Mouse (Mus musculus): ENCODE data around the gene Cnga3. TPM values are rescaled to one million over a fixed set of nuclear protein-coding genes. Genes with fewer than 3 reads are reported as not detected.
A peak's percentile ranks its signal among the peaks of the same experiment; 100 is the strongest.

Gene Cnga3
- polyA plus RNA-seq, 1 experiment from 2014 or later, result not detected

GRCm38 (mm10) chr1:37296414-37296813 lies 82.2 kb downstream of the Cnga3 start:
- no peak for ATAC-seq (replicated peaks; ENCODE audit: extremely low read depth, insufficient read depth, low FRiP score)
- H3K9me3 ChIP-seq (replicated peaks; ENCODE audit: control insufficient read depth, low read length), result no peaks in the 10 kb centered on the region
- no peaks in the 10 kb centered on the region for H3K36me3 ChIP-seq (ENCODE audit: control insufficient read depth, insufficient read depth)
- H3K27ac ChIP-seq (ENCODE audit: low read length), result no peak overlapping the region
- H3K4me1 ChIP-seq (ENCODE audit: control insufficient read depth, insufficient read depth, low read length), result peaks cover 8% of the 10 kb centered on the region; the same call in 1 of the 2 replicates
- H3K4me2 ChIP-seq (ENCODE audit: low read depth, low read length), result no peak overlapping the region
- H3K27me3 ChIP-seq (ENCODE audit: control insufficient read depth, insufficient read depth, low read length), result no peaks in the 10 kb centered on the region
- no peak overlapping the region for H3K9ac ChIP-seq (ENCODE audit: low read length)
- WGBS, result 40% methylated on average over 1 of the region's 1 CpGs
- H3K4me3 ChIP-seq (ENCODE audit: low read length), result no peak overlapping the region

GRCm38 (mm10) chr1:37298904-37299303 lies 84.7 kb downstream of the Cnga3 start:
- WGBS, result 78% methylated on average over 2 of the region's 2 CpGs
- ATAC-seq (replicated peaks; ENCODE audit: extremely low read depth, insufficient read depth, low FRiP score), result no peak
- no peaks in the 10 kb centered on the region for H3K36me3 ChIP-seq (ENCODE audit: control insufficient read depth, insufficient read depth)
- H3K27me3 ChIP-seq (ENCODE audit: control insufficient read depth, insufficient read depth, low read length), result no peaks in the 10 kb centered on the region
- no peak overlapping the region for H3K4me2 ChIP-seq (ENCODE audit: low read depth, low read length)
- no peak overlapping the region for H3K4me3 ChIP-seq (ENCODE audit: low read length)
- no peak overlapping the region for H3K27ac ChIP-seq (ENCODE audit: low read length)
- no peak overlapping the region for H3K9ac ChIP-seq (ENCODE audit: low read length)
- H3K4me1 ChIP-seq (ENCODE audit: control insufficient read depth, insufficient read depth, low read length), result peaks cover 8% of the 10 kb centered on the region; the same call in 1 of the 2 replicates
- no peaks in the 10 kb centered on the region for H3K9me3 ChIP-seq (replicated peaks; ENCODE audit: control insufficient read depth, low read length)

- Histone ChIP-seq H3K9ac (ENCODE audit: low read length) (peak within 1 kb of the TSS; percentile 93), H3K4me2 (ENCODE audit: low read depth, low read length) (peak within 1 kb of the TSS; percentile 85), H3K36me3 (ENCODE audit: control insufficient read depth, insufficient read depth) (no peaks in the 10 kb centered on the region), H3K27me3 (ENCODE audit: control insufficient read depth, insufficient read depth, low read length) (no peaks in the 10 kb centered on the region), H3K27ac (ENCODE audit: low read length) (0 out of 2 replicates have a peak within 1 kb of the TSS, but pooled peaks have one; percentile 55), H3K9me3 (replicated peaks; ENCODE audit: control insufficient read depth, low read length) (no peaks in the 10 kb centered on the region), H3K4me3 (ENCODE audit: low read length) (peak within 1 kb of the TSS; percentile 99), H3K4me1 (ENCODE audit: control insufficient read depth, insufficient read depth, low read length) (peaks cover 8% of the 10 kb centered on the region; the same call in 1 of the 2 replicates)
- WGBS, result under 1% methylated on average over 76 of the region's 77 CpGs
- ATAC-seq (replicated peaks; ENCODE audit: extremely low read depth, insufficient read depth, low FRiP score), result peak; percentile 92
Measured at GRCm38 (mm10) chr1:37299540-37300491, 85.6 kb downstream of the Cnga3 start, which contains the start of gene Inpp4a. Inpp4a (plus strand) TSS chr1:37299865.

GRCm38 (mm10) chr1:37300650-37301049 lies 86.4 kb downstream of the Cnga3 start:
- Histone ChIP-seq H3K9ac (ENCODE audit: low read length) (peak overlapping the region; percentile 93), H3K9me3 (replicated peaks; ENCODE audit: control insufficient read depth, low read length) (no peaks in the 10 kb centered on the region), H3K4me3 (ENCODE audit: low read length) (peak overlapping the region; percentile 99), H3K4me2 (ENCODE audit: low read depth, low read length) (peak overlapping the region; percentile 85), H3K4me1 (ENCODE audit: control insufficient read depth, insufficient read depth, low read length) (peaks cover 8% of the 10 kb centered on the region; the same call in 1 of the 2 replicates), H3K36me3 (ENCODE audit: control insufficient read depth, insufficient read depth) (no peaks in the 10 kb centered on the region), H3K27me3 (ENCODE audit: control insufficient read depth, insufficient read depth, low read length) (no peaks in the 10 kb centered on the region), H3K27ac (ENCODE audit: low read length) (no peak overlapping the region)
- ATAC-seq (replicated peaks; ENCODE audit: extremely low read depth, insufficient read depth, low FRiP score), result no peak
- 57% methylated on average over 5 of the region's 5 CpGs for WGBS

- Histone ChIP-seq H3K4me1 (ENCODE audit: control insufficient read depth, insufficient read depth, low read length) (peaks cover 8% of the 10 kb centered on the region; the same call in 1 of the 2 replicates), H3K27ac (ENCODE audit: low read length) (no peak overlapping the region), H3K9me3 (replicated peaks; ENCODE audit: control insufficient read depth, low read length) (no peaks in the 10 kb centered on the region), H3K27me3 (ENCODE audit: control insufficient read depth, insufficient read depth, low read length) (no peaks in the 10 kb centered on the region), H3K4me2 (ENCODE audit: low read depth, low read length) (no peak overlapping the region), H3K36me3 (ENCODE audit: control insufficient read depth, insufficient read depth) (no peaks in the 10 kb centered on the region), H3K9ac (ENCODE audit: low read length) (no peak overlapping the region), H3K4me3 (ENCODE audit: low read length) (no peak overlapping the region)
- WGBS, result 67% methylated on average over 3 of the region's 3 CpGs
- no peak for ATAC-seq (replicated peaks; ENCODE audit: extremely low read depth, insufficient read depth, low FRiP score)
Measured at GRCm38 (mm10) chr1:37302801-37303200, 88.6 kb downstream of the Cnga3 start.

GRCm38 (mm10) chr1:37305691-37306287 lies 91.6 kb downstream of the Cnga3 start:
- no peaks in the 10 kb centered on the region for H3K36me3 ChIP-seq (ENCODE audit: control insufficient read depth, insufficient read depth)
- WGBS, result 79% methylated on average over 9 of the region's 9 CpGs
- no peak overlapping the region for H3K4me3 ChIP-seq (ENCODE audit: low read length)
- H3K27me3 ChIP-seq (ENCODE audit: control insufficient read depth, insufficient read depth, low read length), result no peaks in the 10 kb centered on the region
- no peak overlapping the region for H3K27ac ChIP-seq (ENCODE audit: low read length)
- no peak overlapping the region for H3K4me2 ChIP-seq (ENCODE audit: low read depth, low read length)
- H3K9ac ChIP-seq (ENCODE audit: low read length), result no peak overlapping the region
- ATAC-seq (replicated peaks; ENCODE audit: extremely low read depth, insufficient read depth, low FRiP score), result no peak
- H3K9me3 ChIP-seq (replicated peaks; ENCODE audit: control insufficient read depth, low read length), result peaks cover 6% of the 10 kb centered on the region; the same call in 1 of the 2 replicates
- peaks cover 2% of the 10 kb centered on the region; the same call in 1 of the 2 replicates for H3K4me1 ChIP-seq (ENCODE audit: control insufficient read depth, insufficient read depth, low read length)

GRCm38 (mm10) chr1:37307586-37307985 lies 93.4 kb downstream of the Cnga3 start:
- H3K27me3 ChIP-seq (ENCODE audit: control insufficient read depth, insufficient read depth, low read length), result no peaks in the 10 kb centered on the region
- peaks cover 6% of the 10 kb centered on the region; the same call in 1 of the 2 replicates for H3K9me3 ChIP-seq (replicated peaks; ENCODE audit: control insufficient read depth, low read length)
- no peak overlapping the region for H3K27ac ChIP-seq (ENCODE audit: low read length)
- H3K4me2 ChIP-seq (ENCODE audit: low read depth, low read length), result no peak overlapping the region
- no peak for ATAC-seq (replicated peaks; ENCODE audit: extremely low read depth, insufficient read depth, low FRiP score)
- peaks cover 7% of the 10 kb centered on the region for H3K4me1 ChIP-seq (ENCODE audit: control insufficient read depth, insufficient read depth, low read length)
- no peak overlapping the region for H3K9ac ChIP-seq (ENCODE audit: low read length)
- H3K36me3 ChIP-seq (ENCODE audit: control insufficient read depth, insufficient read depth), result no peaks in the 10 kb centered on the region
- H3K4me3 ChIP-seq (ENCODE audit: low read length), result no peak overlapping the region
- 90% methylated on average over 2 of the region's 2 CpGs for WGBS

- peaks cover 8% of the 10 kb centered on the region for H3K4me1 ChIP-seq (ENCODE audit: control insufficient read depth, insufficient read depth, low read length)
- no peak overlapping the region for H3K27ac ChIP-seq (ENCODE audit: low read length)
- no peak overlapping the region for H3K4me2 ChIP-seq (ENCODE audit: low read depth, low read length)
- no peak for ATAC-seq (replicated peaks; ENCODE audit: extremely low read depth, insufficient read depth, low FRiP score)
- no peaks in the 10 kb centered on the region for H3K36me3 ChIP-seq (ENCODE audit: control insufficient read depth, insufficient read depth)
- no peak overlapping the region for H3K4me3 ChIP-seq (ENCODE audit: low read length)
- no peak overlapping the region for H3K9ac ChIP-seq (ENCODE audit: low read length)
- peaks cover 6% of the 10 kb centered on the region; the same call in 1 of the 2 replicates for H3K9me3 ChIP-seq (replicated peaks; ENCODE audit: control insufficient read depth, low read length)
- WGBS, result 77% methylated on average over 7 of the region's 8 CpGs
- no peaks in the 10 kb centered on the region for H3K27me3 ChIP-seq (ENCODE audit: control insufficient read depth, insufficient read depth, low read length)
Measured at GRCm38 (mm10) chr1:37308021-37308742, 93.9 kb downstream of the Cnga3 start.
